Mouse (Mus musculus) left cerebral cortex, adult 11 months (tissue): ENCODE results near the gene Tmem229b.
"Not testable (repeated sequence)": the region's sequence is repeated elsewhere in the genome, so short reads cannot be mapped to it uniquely, and the experiment has no call there.

Experiments
- DNase-seq: peaks from one replicate; pipeline ENCODE4 v3.0.0; 2022; ENCODE audit warnings: low spot score

Gene Tmem229b

DNA sequence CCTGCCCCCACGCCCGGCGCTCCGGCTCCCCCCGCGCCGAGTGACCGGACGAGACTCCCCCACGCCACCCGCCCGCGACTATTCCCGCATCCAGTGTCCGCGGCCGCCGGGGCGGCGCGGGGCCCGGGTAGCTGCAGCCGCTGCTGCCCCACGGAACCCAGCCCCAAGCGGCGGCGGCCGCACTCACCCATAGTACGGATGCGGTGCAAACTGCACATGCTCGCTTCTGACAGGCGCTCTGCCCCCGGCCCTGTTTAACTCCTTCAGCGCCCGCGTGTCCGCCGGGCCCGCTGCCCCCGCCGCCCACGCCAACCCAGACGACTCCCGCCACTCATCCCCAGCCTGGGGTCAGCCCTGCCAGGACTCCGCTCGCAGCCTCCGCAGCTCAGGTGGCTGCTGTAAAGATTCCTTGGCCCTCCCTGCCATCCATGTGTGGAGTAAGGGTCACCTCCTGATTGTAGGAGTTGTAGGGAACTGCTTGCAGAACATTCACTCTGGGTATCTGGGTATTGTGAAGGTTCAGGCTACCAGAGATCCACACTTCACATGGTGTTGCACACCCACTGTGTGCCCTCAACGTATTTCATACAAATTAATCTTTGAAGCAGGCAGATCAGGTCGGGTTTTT lies at the start of gene Tmem229b:
Tmem229b (minus strand) TSS at position 502 of the 628 bp plus-strand sequence.
- no peak for DNase-seq

- DNase-seq = no peak
Observed at GRCm38 (mm10) chr12:79055276-79055675, 47.8 kb upstream of the Tmem229b start.

GRCm38 (mm10) chr12:79052073-79052472 lies 44.6 kb upstream of the Tmem229b start:
- no peak for DNase-seq

GRCm38 (mm10) chr12:79050545-79051212 lies 43.3 kb upstream of the Tmem229b start:
- no peak for DNase-seq

GRCm38 (mm10) chr12:79049807-79050206 lies 42.4 kb upstream of the Tmem229b start:
- no peak for DNase-seq

- no peak for DNase-seq
Observed at GRCm38 (mm10) chr12:79048898-79049297, 41.5 kb upstream of the Tmem229b start.

DNA sequence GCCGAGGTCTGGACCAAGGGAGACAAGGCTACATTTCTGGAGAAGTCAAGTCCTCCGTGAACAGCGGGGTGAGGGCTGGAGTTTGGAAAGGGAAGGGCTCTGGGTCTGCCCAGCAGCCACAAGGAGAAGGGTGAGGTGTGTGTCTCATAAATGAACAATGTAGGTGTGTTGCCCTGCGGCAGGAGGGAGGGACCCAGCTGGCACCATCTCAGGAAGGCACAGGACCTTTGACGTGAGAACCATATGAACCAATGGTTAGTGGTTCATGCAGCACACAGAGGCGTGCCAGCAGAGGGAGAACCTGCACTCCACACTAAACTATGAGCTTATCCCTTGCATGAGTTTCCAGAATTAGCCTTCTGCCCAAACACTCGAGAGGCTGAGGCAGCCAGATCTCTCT lies 39.8 kb upstream of the Tmem229b start:
- no peak for DNase-seq

GRCm38 (mm10) chr12:79046171-79046570 lies 38.7 kb upstream of the Tmem229b start:
- no peak for DNase-seq

DNA sequence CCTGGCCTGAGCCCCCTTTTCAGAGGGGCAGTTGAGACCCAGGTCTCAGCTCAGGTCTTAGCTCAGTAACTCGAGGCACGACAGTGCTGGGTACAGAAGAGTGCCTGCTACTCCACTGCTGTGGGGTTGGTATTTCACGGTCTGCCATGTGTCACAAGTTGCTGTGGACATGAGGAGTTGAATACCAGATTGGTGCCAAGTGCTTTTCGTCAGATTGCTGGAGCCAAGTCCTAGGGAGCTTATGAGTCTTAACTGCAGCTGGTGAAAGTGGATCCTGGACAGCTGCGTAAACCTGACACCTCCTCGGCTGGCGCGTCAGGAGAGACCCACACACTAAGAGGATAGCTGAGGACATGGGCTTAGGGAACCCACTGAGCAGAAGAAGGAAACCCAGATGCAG lies 37.2 kb upstream of the Tmem229b start:
- DNase-seq = no peak

- no peak for DNase-seq
Observed at GRCm38 (mm10) chr12:79041436-79041835, 34.0 kb upstream of the Tmem229b start.

DNA sequence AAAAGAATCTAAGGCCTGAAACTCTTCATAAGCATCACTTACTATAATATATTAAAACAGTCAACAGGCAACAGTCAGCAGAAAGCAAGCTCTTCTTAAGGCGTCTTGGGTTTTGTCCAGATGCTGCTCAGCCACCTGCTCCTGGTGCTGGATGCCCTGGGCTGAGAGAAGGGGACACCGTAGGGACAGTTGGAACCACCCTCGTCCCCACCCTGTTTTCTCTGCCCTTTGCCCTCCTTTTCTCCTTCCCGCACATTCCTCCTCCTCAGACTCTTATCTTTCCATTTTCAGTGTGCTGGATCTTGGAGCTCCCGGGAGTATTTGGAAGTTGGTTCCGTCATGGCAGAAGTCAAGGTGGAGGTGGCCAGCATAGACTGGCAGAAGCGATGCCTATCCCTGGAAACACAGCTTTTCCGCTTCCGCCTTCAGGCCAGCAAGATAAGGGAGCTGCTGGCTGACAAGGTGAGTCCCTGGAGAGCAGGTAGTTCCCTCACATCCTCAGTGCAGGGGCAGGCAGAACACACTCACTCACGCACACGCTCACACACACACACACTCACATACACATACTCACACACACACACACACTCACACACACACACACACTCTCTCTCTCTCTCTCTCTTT lies 32.9 kb upstream of the Tmem229b start:
- no peak for DNase-seq

DNA sequence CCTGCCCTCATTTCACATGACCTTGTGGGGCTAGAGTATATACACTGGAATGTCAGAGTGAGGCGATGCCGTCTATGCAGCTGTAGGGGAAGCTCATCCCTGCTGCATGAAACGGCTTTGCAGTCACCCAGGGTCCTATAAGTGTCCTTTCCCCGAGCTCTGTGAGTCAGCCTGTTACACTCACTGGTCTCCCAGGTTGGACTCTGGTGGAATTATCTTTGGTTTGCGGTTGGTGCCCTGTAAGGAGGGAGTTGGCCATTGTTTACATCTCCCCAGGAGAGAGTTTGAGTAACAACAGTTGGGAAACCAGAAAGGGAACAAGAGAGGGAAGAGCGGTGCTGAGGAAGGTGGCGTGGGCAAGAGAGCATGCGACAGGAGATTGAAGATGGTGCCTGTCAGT lies 32.3 kb upstream of the Tmem229b start:
- no peak for DNase-seq

GRCm38 (mm10) chr12:79035349-79035748 lies 27.9 kb upstream of the Tmem229b start:
- DNase-seq = no peak

GRCm38 (mm10) chr12:79034331-79034730 lies 26.9 kb upstream of the Tmem229b start:
- no peak for DNase-seq

- DNase-seq = no peak
Observed at GRCm38 (mm10) chr12:79028911-79029861, 21.8 kb upstream of the Tmem229b start, which contains the start of gene Plekhh1. Plekhh1 (plus strand) TSS chr12:79029163.

- not testable (repeated sequence) for DNase-seq
Observed at GRCm38 (mm10) chr12:79027526-79027925, 20.1 kb upstream of the Tmem229b start.

GRCm38 (mm10) chr12:79022882-79023281 lies 15.5 kb upstream of the Tmem229b start:
- DNase-seq = peak; percentile 56

DNA sequence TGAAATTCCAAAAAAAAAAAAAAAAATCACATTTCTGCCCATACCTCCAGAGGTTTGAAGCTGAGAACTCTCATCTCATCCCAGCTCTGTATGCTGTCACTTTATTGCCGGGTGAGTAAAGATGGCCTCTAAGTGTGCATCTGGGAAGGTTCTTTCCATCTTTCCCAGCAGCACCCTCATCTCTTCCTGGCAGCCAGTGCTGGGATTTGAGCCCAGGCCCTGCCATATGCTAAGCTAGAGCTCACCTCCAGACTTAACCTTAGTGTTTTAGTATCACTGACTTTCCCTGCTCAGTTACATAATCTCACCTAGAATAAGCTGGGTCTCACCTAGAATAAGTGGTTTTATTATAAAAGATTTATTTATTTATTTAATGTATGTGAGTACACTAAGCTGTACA lies 14.5 kb upstream of the Tmem229b start:
- DNase-seq = no peak

GRCm38 (mm10) chr12:79017994-79018399 lies 10.6 kb upstream of the Tmem229b start:
- DNase-seq = no peak

DNA sequence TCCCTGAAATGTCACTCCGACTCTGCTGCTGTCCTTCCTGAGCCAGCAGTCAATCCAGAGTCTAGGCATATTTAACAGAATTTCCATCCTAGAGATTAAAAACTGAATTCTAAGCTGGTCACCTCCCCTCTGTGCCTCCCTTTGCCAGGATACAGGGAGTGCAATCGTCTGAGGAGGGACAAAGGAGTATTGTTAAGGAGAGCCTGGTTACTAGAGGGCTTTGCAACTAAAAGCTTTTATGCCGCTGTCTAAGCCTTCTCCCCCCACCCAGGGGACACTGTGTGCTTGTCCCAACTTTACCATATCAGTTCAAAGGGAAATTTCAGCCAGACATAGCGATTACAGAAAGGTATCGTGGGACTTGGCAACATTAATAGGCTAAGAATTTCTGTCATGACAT lies 8.7 kb upstream of the Tmem229b start:
- DNase-seq = no peak

DNA sequence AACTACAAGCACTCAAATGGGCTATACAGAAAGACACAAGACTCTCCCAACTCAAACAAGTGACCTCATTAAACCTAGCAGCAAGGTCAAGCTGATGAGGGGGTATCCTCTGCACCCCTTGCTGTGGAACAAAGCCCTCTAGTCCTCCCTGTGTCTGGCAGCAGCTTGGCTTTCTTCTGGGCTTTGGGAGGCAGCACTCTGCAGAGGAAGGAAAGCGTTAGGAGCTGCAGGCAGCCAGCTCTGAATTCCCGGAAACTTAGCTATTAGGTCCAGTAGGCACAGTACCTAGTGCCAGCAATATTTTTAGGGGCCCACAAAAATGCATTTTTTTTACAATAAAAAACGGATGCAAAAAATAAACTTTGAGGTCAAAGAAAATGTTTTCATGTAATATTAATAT lies 3.1 kb upstream of the Tmem229b start:
- no peak for DNase-seq

- no peak for DNase-seq
Observed at GRCm38 (mm10) chr12:79006478-79007125, 825 bp downstream of the Tmem229b start.
